Mouse (Mus musculus) naive thymus-derived CD4-positive, alpha-beta T cell, adult 2 months (primary cell): ENCODE measurements around the gene BC049715.

Experiments used
- DNase-seq: peaks from one replicate; pipeline ENCODE4 v3.0.0-alpha.2; 2011; ENCODE audit warnings: low read depth

BC049715 gene

GRCm38 (mm10) chr6:136808631-136809046, 18.8 kb upstream of the BC049715 start:
- DNase-seq: peak; percentile 68

GRCm38 (mm10) chr6:136809077-136809476, 18.3 kb upstream of the BC049715 start:
- peak; percentile 79 for DNase-seq

- DNase-seq: no peak
These were observed 17.8 kb upstream of the BC049715 start for GRCm38 (mm10) chr6:136809673-136810072.

- no peak for DNase-seq
These were observed 16.2 kb upstream of the BC049715 start for GRCm38 (mm10) chr6:136811196-136811595.

GRCm38 (mm10) chr6:136813117-136813516, 14.3 kb upstream of the BC049715 start:
- DNase-seq: no peak

GRCm38 (mm10) chr6:136815381-136815780, 12.0 kb upstream of the BC049715 start:
- no peak for DNase-seq

GRCm38 (mm10) chr6:136816826-136817225, 10.6 kb upstream of the BC049715 start:
- DNase-seq: no peak

GRCm38 (mm10) chr6:136817549-136817948, 9.9 kb upstream of the BC049715 start:
- no peak for DNase-seq

- no peak for DNase-seq
These were observed 7.0 kb upstream of the BC049715 start for GRCm38 (mm10) chr6:136820381-136820780.

- DNase-seq: no peak
These were observed 6.3 kb upstream of the BC049715 start for GRCm38 (mm10) chr6:136821086-136821485.

GRCm38 (mm10) chr6:136824987-136825386, 2.4 kb upstream of the BC049715 start:
- no peak for DNase-seq

- DNase-seq: no peak
These were observed 310 bp upstream of the BC049715 start for GRCm38 (mm10) chr6:136827116-136827515.

GRCm38 (mm10) chr6:136827881-136828561, 595 bp downstream of the BC049715 start, which contains the start of gene Wbp11:
Gene Wbp11 (minus strand): TSS chr6:136828233.
- DNase-seq: peak; percentile 96

GRCm38 (mm10) chr6:136828681-136829080, 1.3 kb downstream of the BC049715 start:
- no peak for DNase-seq

- peak; percentile 74 for DNase-seq
These were observed 4.3 kb downstream of the BC049715 start for GRCm38 (mm10) chr6:136831712-136832111.

GRCm38 (mm10) chr6:136835352-136835751, 7.9 kb downstream of the BC049715 start, which contains the start of gene Smco3:
Gene Smco3 (minus strand): TSS chr6:136835452.
- DNase-seq: no peak

GRCm38 (mm10) chr6:136837323-136837722, 9.9 kb downstream of the BC049715 start:
- no peak for DNase-seq

GRCm38 (mm10) chr6:136844903-136845302, 17.5 kb downstream of the BC049715 start:
- DNase-seq: no peak

- no peak for DNase-seq
These were observed 18.5 kb downstream of the BC049715 start for GRCm38 (mm10) chr6:136845706-136846480.

- DNase-seq: no peak
These were observed 19.8 kb downstream of the BC049715 start for GRCm38 (mm10) chr6:136847267-136847666.

- peak; percentile 76 for DNase-seq
These were observed 20.4 kb downstream of the BC049715 start for GRCm38 (mm10) chr6:136847790-136848189.

GRCm38 (mm10) chr6:136848399-136848798, 21.0 kb downstream of the BC049715 start:
- DNase-seq: no peak

- DNase-seq: no peak
These were observed 21.5 kb downstream of the BC049715 start for GRCm38 (mm10) chr6:136848971-136849370.
